Mouse (Mus musculus): ENCODE measurements around the gene E130309D02Rik.

DNA sequence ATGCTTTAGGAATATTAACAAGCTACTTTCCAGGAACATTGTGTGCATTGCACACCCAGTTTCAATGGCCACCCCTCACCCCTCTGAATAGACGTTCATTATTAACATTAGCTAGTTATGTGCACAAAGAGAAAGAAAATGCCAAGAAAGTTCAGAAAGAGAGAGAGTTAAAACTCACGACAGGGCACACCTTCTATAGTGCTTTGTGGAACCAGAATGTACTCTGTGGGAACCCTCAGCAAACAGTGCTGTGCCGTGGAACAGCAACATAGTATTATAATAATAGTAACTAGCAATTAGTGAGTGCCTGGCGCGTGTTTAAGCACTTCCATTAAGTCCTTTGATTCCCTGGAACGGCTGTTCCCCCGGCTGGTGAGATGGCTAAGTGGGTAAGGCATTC is 46.3 kb upstream of the E130309D02Rik start:
- TF ChIP-seq CTCF (IDR thresholded peaks at IDR 0.05; ENCODE audit: low read depth) (no peak), EP300 (IDR thresholded peaks at IDR 0.05; ENCODE audit: low read depth) (no peak)

Data from liver, embryonic 14.5 days (tissue).